Comparison of ENCODE assay signal across 8 mouse cellular contexts in the genomic region with DNA sequence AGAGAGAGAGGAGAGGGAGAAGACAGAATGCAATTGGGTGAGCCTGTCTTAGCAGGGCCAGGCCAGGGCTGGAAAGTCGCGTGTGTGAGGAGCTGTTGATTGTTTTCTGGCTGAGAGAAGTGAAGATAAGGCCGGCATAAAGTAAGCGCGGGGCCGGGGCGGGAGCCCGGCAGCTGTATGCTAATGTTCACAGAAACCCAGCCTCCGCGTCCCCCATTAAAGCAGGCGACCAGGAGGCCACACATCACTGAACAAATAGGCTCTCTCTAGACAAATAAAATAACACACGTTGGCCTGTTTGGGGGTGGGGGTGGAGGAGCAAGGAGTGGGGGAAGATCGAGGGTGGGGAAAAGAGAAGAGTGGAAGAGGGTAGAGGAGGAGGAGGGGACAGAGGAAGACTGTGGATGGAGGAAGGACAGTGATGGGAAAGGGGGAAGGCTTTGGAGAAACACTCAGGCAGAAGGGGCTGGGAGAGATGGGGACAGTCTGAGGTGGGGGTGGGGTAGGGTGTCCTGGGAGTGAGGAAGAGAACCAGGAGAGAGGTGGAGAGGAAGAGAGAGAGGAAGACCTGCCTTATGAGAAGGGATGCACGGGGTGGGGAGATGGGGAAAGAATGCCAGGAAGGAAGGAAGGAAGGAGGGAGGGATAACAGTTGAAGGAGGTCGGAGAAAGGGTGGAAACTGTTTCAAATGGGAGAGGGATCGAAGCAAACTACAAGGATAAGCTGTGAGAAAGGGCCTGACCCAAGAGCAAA. TPM values are rescaled to one million over a fixed set of nuclear protein-coding genes. Genes with fewer than 3 reads are reported as not detected.
DNase-seq lines count a peak whose midpoint lies in the region; ATAC-seq lines count a peak whose summit lies in the region.

No protein-coding gene starts in this region.

- peak; percentile 41 for DNase-seq in liver, embryonic 11.5 days (ENCODE audit: low spot score)
- DNase-seq in embryonic facial prominence, embryonic 10.5 days (ENCODE audit: low spot score), result peak; percentile 58
- DNase-seq in cerebellum, adult 11 months, result no peak
- no peak for DNase-seq in frontal cortex, postnatal 25 days (ENCODE audit: low spot score in 2 of 2)
- no peak for DNase-seq in gastrocnemius, postnatal 10 days

- ATAC-seq in liver, embryonic 11.5 days (replicated peaks; ENCODE audit: low FRiP score), result no peak
- no peak for ATAC-seq in liver, embryonic 12.5 days
- ATAC-seq in hindbrain, embryonic 12.5 days (ENCODE audit: low FRiP score), result peak; percentile 20; the same call in 1 of the 2 replicates
- 0 out of 2 replicates have a peak, but pooled peaks have one; percentile 2 for ATAC-seq in neural tube, embryonic 13.5 days (ENCODE audit: low read depth)

- no peaks in the 10 kb centered on the region for H3K9me3 ChIP-seq in liver, embryonic 11.5 days (ENCODE audit: control insufficient read depth, low read length)
- H3K9me3 ChIP-seq in liver, embryonic 12.5 days (replicated peaks), result no peaks in the 10 kb centered on the region
- no peaks in the 10 kb centered on the region for H3K9me3 ChIP-seq in embryonic facial prominence, embryonic 10.5 days
- H3K9me3 ChIP-seq in hindbrain, embryonic 12.5 days (replicated peaks), result no peaks in the 10 kb centered on the region
- H3K9me3 ChIP-seq in neural tube, embryonic 13.5 days, result no peaks in the 10 kb centered on the region

- H3K27ac ChIP-seq in liver, embryonic 11.5 days (ENCODE audit: low read depth, low read length), result no peak overlapping the region
- no peak overlapping the region for H3K27ac ChIP-seq in liver, embryonic 12.5 days
- H3K27ac ChIP-seq in embryonic facial prominence, embryonic 10.5 days (replicated peaks), result peak overlapping the region; percentile 72
- H3K27ac ChIP-seq in hindbrain, embryonic 12.5 days, result peak overlapping the region; percentile 87
- H3K27ac ChIP-seq in neural tube, embryonic 13.5 days (replicated peaks), result peak overlapping the region; percentile 68

- H3K4me2 ChIP-seq in liver, embryonic 11.5 days, result peak overlapping the region; percentile 22
- no peak overlapping the region for H3K4me2 ChIP-seq in liver, embryonic 12.5 days
- H3K4me2 ChIP-seq in hindbrain, embryonic 12.5 days (replicated peaks), result peak overlapping the region; percentile 49
- H3K4me2 ChIP-seq in neural tube, embryonic 13.5 days, result peak overlapping the region; percentile 53

- H3K4me1 ChIP-seq in liver, embryonic 11.5 days (replicated peaks; ENCODE audit: control insufficient read depth, insufficient read depth, low read length), result peaks cover 17% of the 10 kb centered on the region
- peaks cover 23% of the 10 kb centered on the region for H3K4me1 ChIP-seq in liver, embryonic 12.5 days
- peaks cover 56% of the 10 kb centered on the region for H3K4me1 ChIP-seq in embryonic facial prominence, embryonic 10.5 days
- H3K4me1 ChIP-seq in hindbrain, embryonic 12.5 days, result peaks cover 46% of the 10 kb centered on the region
- peaks cover 62% of the 10 kb centered on the region for H3K4me1 ChIP-seq in neural tube, embryonic 13.5 days (replicated peaks)

- H3K4me3 ChIP-seq in liver, embryonic 11.5 days (ENCODE audit: low read depth, low read length), result no peak overlapping the region
- no peak overlapping the region for H3K4me3 ChIP-seq in liver, embryonic 12.5 days
- peak overlapping the region; percentile 52 for H3K4me3 ChIP-seq in embryonic facial prominence, embryonic 10.5 days
- H3K4me3 ChIP-seq in hindbrain, embryonic 12.5 days, result peak overlapping the region; percentile 6
- H3K4me3 ChIP-seq in neural tube, embryonic 13.5 days, result 0 out of 2 replicates have a peak overlapping the region, but pooled peaks have one; percentile 26

- WGBS in liver, embryonic 11.5 days, result 3% methylated on average over 16 of the region's 16 CpGs
- 3% methylated on average over 16 of the region's 16 CpGs for WGBS in liver, embryonic 12.5 days (ENCODE audit: insufficient replicate concordance)
- WGBS in embryonic facial prominence, embryonic 10.5 days, result under 1% methylated on average over 16 of the region's 16 CpGs
- WGBS in hindbrain, embryonic 12.5 days, result under 1% methylated on average over 16 of the region's 16 CpGs
- WGBS in neural tube, embryonic 13.5 days, result 1% methylated on average over 16 of the region's 16 CpGs

- H3K36me3 ChIP-seq in liver, embryonic 11.5 days (ENCODE audit: control insufficient read depth, insufficient read depth, low read length), result no peaks in the 10 kb centered on the region
- H3K36me3 ChIP-seq in liver, embryonic 12.5 days, result no peaks in the 10 kb centered on the region
- no peaks in the 10 kb centered on the region for H3K36me3 ChIP-seq in embryonic facial prominence, embryonic 10.5 days (replicated peaks)
- no peaks in the 10 kb centered on the region for H3K36me3 ChIP-seq in hindbrain, embryonic 12.5 days
- H3K36me3 ChIP-seq in neural tube, embryonic 13.5 days, result no peaks in the 10 kb centered on the region

- H3K9ac ChIP-seq in liver, embryonic 11.5 days (ENCODE audit: low read depth, low read length), result no peak overlapping the region
- no peak overlapping the region for H3K9ac ChIP-seq in liver, embryonic 12.5 days
- H3K9ac ChIP-seq in hindbrain, embryonic 12.5 days, result peak overlapping the region; percentile 53
- H3K9ac ChIP-seq in neural tube, embryonic 13.5 days, result peak overlapping the region; percentile 26; the same call in 1 of the 2 replicates

- peaks cover 71% of the 10 kb centered on the region for H3K27me3 ChIP-seq in liver, embryonic 11.5 days (replicated peaks; ENCODE audit: control insufficient read depth, insufficient read depth, low read length)
- peaks cover 79% of the 10 kb centered on the region for H3K27me3 ChIP-seq in liver, embryonic 12.5 days (replicated peaks)
- peaks cover 92% of the 10 kb centered on the region for H3K27me3 ChIP-seq in embryonic facial prominence, embryonic 10.5 days (replicated peaks; ENCODE audit: low read depth, poor library complexity, severe bottlenecking)
- H3K27me3 ChIP-seq in hindbrain, embryonic 12.5 days, result peaks cover 55% of the 10 kb centered on the region
- H3K27me3 ChIP-seq in neural tube, embryonic 13.5 days, result peaks cover 63% of the 10 kb centered on the region

RNA-seq across cellular contexts. Expression of a gene that starts 4.3 kb away (rescaled TPM):
- polyA plus RNA-seq in liver, embryonic 11.5 days (2014; fragmentation: Nextera tagmentation; extraction: Ambion mirVana), result not detected in 2 replicates
- not detected in 2 replicates for polyA plus RNA-seq in liver, embryonic 12.5 days (2016; fragmentation: Nextera tagmentation; extraction: Ambion mirVana)
- polyA plus RNA-seq in embryonic facial prominence, embryonic 10.5 days (2016; fragmentation: Nextera tagmentation; extraction: Ambion mirVana), result 1.5 and 1.9 TPM in 2 replicates
- 7.0 and 8.5 TPM in 2 replicates for polyA plus RNA-seq in hindbrain, embryonic 12.5 days (2016; fragmentation: Nextera tagmentation; extraction: Ambion mirVana)
- 2.2 and 2.6 TPM in 2 replicates for polyA plus RNA-seq in neural tube, embryonic 13.5 days (2015; fragmentation: Nextera tagmentation; extraction: Ambion mirVana)
- not detected for total RNA-seq in gastrocnemius, postnatal 10 days (2021)

Comparison
In these comparisons a context has a peak if more than half of its experiments do, and no peak if none do; other contexts are left out.
1. ATAC-seq: peak in hindbrain, embryonic 12.5 days (single experiment) and neural tube, embryonic 13.5 days (single experiment); none in liver, embryonic 11.5 days (single experiment) and liver, embryonic 12.5 days (single experiment).
2. DNase-seq: peak in liver, embryonic 11.5 days (single experiment) and embryonic facial prominence, embryonic 10.5 days (single experiment); none in cerebellum, adult 11 months (single experiment), frontal cortex, postnatal 25 days (0 of 2) and gastrocnemius, postnatal 10 days (single experiment).
3. H3K27ac ChIP-seq: peak in embryonic facial prominence, embryonic 10.5 days (single experiment), hindbrain, embryonic 12.5 days (single experiment) and neural tube, embryonic 13.5 days (single experiment); none in liver, embryonic 11.5 days (single experiment) and liver, embryonic 12.5 days (single experiment).
4. H3K4me3 ChIP-seq: peak in embryonic facial prominence, embryonic 10.5 days (single experiment), hindbrain, embryonic 12.5 days (single experiment) and neural tube, embryonic 13.5 days (single experiment); none in liver, embryonic 11.5 days (single experiment) and liver, embryonic 12.5 days (single experiment).
5. H3K9ac ChIP-seq: peak in hindbrain, embryonic 12.5 days (single experiment) and neural tube, embryonic 13.5 days (single experiment); none in liver, embryonic 11.5 days (single experiment) and liver, embryonic 12.5 days (single experiment).